9 mouse cellular contexts compared by ENCODE assay signal in genomic region chr7:65577118-65577517, GRCm38 (mm10). TPM values are rescaled to one million over a fixed set of nuclear protein-coding genes. Genes with fewer than 3 reads are reported as not detected.
A peak's percentile ranks its signal among the peaks of the same experiment; 100 is the strongest.
DNase-seq lines count a peak whose midpoint lies in the region; ATAC-seq and TF ChIP-seq lines count a peak whose summit lies in the region.
"Had no signal": no experiment of that assay in that cellular context is flagged by ENCODE, and none has a peak within 500 bp of the region (broad histone marks: within the 10 kb centered on the region; RNA-seq: fewer than 3 reads in every experiment).

No protein-coding gene starts in this region.

- no peaks in the 10 kb centered on the region; the same call in 1 of the 2 replicates for H3K27me3 ChIP-seq in heart, embryonic 12.5 days (replicated peaks)
- no peaks in the 10 kb centered on the region; the same call in 1 of the 2 replicates for H3K27me3 ChIP-seq in heart, embryonic 10.5 days (ENCODE audit: insufficient read depth, poor library complexity, severe bottlenecking)
- no peaks in the 10 kb centered on the region for H3K27me3 ChIP-seq in midbrain, postnatal 0 days (ENCODE audit: insufficient read depth, low read length)

- 49% methylated on average over 12 of the region's 12 CpGs for WGBS in heart, embryonic 12.5 days
- WGBS in heart, embryonic 10.5 days = 57% methylated on average over 12 of the region's 12 CpGs
- 37% methylated on average over 12 of the region's 12 CpGs for WGBS in midbrain, postnatal 0 days

- no peak for DNase-seq in heart, embryonic 10.5 days (ENCODE audit: low spot score)
- peak; percentile 11 for DNase-seq in cerebellum, adult 8-10 months
- DNase-seq in frontal cortex, postnatal 14 days (ENCODE audit: low spot score in 2 of 2) = peak; percentile 18 to 31
- peak; percentile 84 for DNase-seq in midbrain, postnatal 0 days (ENCODE audit: low spot score)
- no peak for DNase-seq in kidney, postnatal 10 days
- DNase-seq in lung, postnatal 4 days = no peak

- no peaks in the 10 kb centered on the region for H3K36me3 ChIP-seq in heart, embryonic 12.5 days
- no peaks in the 10 kb centered on the region for H3K36me3 ChIP-seq in heart, embryonic 10.5 days
- no peaks in the 10 kb centered on the region for H3K36me3 ChIP-seq in midbrain, postnatal 0 days (ENCODE audit: insufficient read depth, low read length)

- no peak overlapping the region for H3K4me3 ChIP-seq in heart, embryonic 12.5 days
- H3K4me3 ChIP-seq in heart, embryonic 10.5 days = no peak overlapping the region
- no peak overlapping the region for H3K4me3 ChIP-seq in midbrain, postnatal 0 days (ENCODE audit: low read depth, low read length)
- H3K4me3 ChIP-seq: myocyte had no signal

- no peak overlapping the region for H3K27ac ChIP-seq in heart, embryonic 12.5 days (ENCODE audit: poor library complexity, severe bottlenecking)
- H3K27ac ChIP-seq in heart, embryonic 10.5 days = no peak overlapping the region
- no peak overlapping the region for H3K27ac ChIP-seq in midbrain, postnatal 0 days (ENCODE audit: low read depth, low read length)

- no peaks in the 10 kb centered on the region for H3K9me3 ChIP-seq in heart, embryonic 12.5 days (replicated peaks)
- no peaks in the 10 kb centered on the region for H3K9me3 ChIP-seq in heart, embryonic 10.5 days
- no peaks in the 10 kb centered on the region for H3K9me3 ChIP-seq in midbrain, postnatal 0 days (ENCODE audit: low read length)

- H3K9ac ChIP-seq in heart, embryonic 12.5 days = no peak overlapping the region
- H3K9ac ChIP-seq in midbrain, postnatal 0 days (replicated peaks; ENCODE audit: low read length, poor library complexity, severe bottlenecking) = no peak overlapping the region

- no peak for ATAC-seq in heart, embryonic 12.5 days (ENCODE audit: insufficient number of reproducible peaks, low FRiP score)
- ATAC-seq in midbrain, postnatal 0 days (ENCODE audit: low FRiP score) = peak; percentile 90
- ATAC-seq in erythroblast, adult 5-6 weeks (replicated peaks; ENCODE audit: low FRiP score, poor library complexity, severe bottlenecking) = no peak

- H3K4me2 ChIP-seq in heart, embryonic 12.5 days = peak overlapping the region; percentile 7; the same call in 1 of the 2 replicates
- peak overlapping the region; percentile 23; the same call in 1 of the 2 replicates for H3K4me2 ChIP-seq in midbrain, postnatal 0 days (ENCODE audit: low read depth, low read length, poor library complexity, severe bottlenecking)

- TF ChIP-seq CTCF in midbrain, postnatal 0 days (IDR thresholded peaks at IDR 0.05) = peak; percentile 24; the same call in 1 of the 2 replicates

- peaks cover 4% of the 10 kb centered on the region; the same call in 1 of the 2 replicates for H3K4me1 ChIP-seq in heart, embryonic 12.5 days (replicated peaks)
- H3K4me1 ChIP-seq in heart, embryonic 10.5 days = peaks cover 2% of the 10 kb centered on the region; the same call in 1 of the 2 replicates
- H3K4me1 ChIP-seq in midbrain, postnatal 0 days (ENCODE audit: insufficient read depth, low read length) = no peaks in the 10 kb centered on the region

RNA-seq across cellular contexts. Expression of gene Tjp1, which starts 49.5 kb away (rescaled TPM):
- 35.5 and 41.4 TPM in 2 replicates for polyA plus RNA-seq in heart, embryonic 12.5 days (2016; fragmentation: Nextera tagmentation; extraction: Ambion mirVana)
- 28.1 and 33.6 TPM in 2 replicates for polyA plus RNA-seq in heart, embryonic 10.5 days (2016; fragmentation: Nextera tagmentation; extraction: Ambion mirVana)
- 46.7 and 50.6 TPM in 2 replicates for total RNA-seq in midbrain, postnatal 0 days (2014; rRNA removed)
- 17.9 and 23.2 TPM in 2 replicates for polyA plus RNA-seq in midbrain, postnatal 0 days (2015; fragmentation: Nextera tagmentation; extraction: Ambion mirVana)
- total RNA-seq in erythroblast, adult 5-6 weeks (2015; ENCODE audit: low replicate concordance) = 1.7 and 2.3 TPM in 2 replicates
- total RNA-seq in erythroblast, adult 5-6 weeks (2017; ENCODE audit: low replicate concordance) = 3.6 and 26.8 TPM in 2 replicates

Comparison
In these comparisons a context has a peak if more than half of its experiments do, and no peak if none do; other contexts are left out.
1. DNase-seq: peak in cerebellum, adult 8-10 months (single experiment), frontal cortex, postnatal 14 days (2 of 2) and midbrain, postnatal 0 days (single experiment); none in heart, embryonic 10.5 days (single experiment), kidney, postnatal 10 days (single experiment) and lung, postnatal 4 days (0 of 2).